Comparison of ENCODE assay signal across 10 mouse cellular contexts in genomic region chr7:66933251-66933650, GRCm38 (mm10).
A peak's percentile ranks its signal among the peaks of the same experiment; 100 is the strongest.
DNase-seq lines count a peak whose midpoint lies in the region; ATAC-seq lines count a peak whose summit lies in the region.
"Had no signal": no experiment of that assay in that cellular context is flagged by ENCODE, and none has a peak within 500 bp of the region (broad histone marks: within the 10 kb centered on the region; RNA-seq: fewer than 3 reads in every experiment).

No protein-coding gene starts in this region.

- WGBS in liver, embryonic 16.5 days (ENCODE audit: insufficient replicate concordance) = 33% methylated on average over 4 of the region's 4 CpGs
- WGBS in heart, embryonic 13.5 days = 15% methylated on average over 4 of the region's 4 CpGs

- no peaks in the 10 kb centered on the region for H3K4me1 ChIP-seq in liver, embryonic 16.5 days (ENCODE audit: control insufficient read depth, low read depth, low read length)
- H3K4me1 ChIP-seq in heart, embryonic 13.5 days = peaks cover 76% of the 10 kb centered on the region

- DNase-seq in liver = no peak
- peak; percentile 58 for DNase-seq in kidney, postnatal 14 days
- peak; percentile 21 for DNase-seq in skeletal muscle tissue, adult 2 months (ENCODE audit: low read depth, low spot score)
- no peak for DNase-seq in yolk sac, embryonic 10.5 days (ENCODE audit: low spot score)
- no peak for DNase-seq in ovary, postnatal 14 days (ENCODE audit: low spot score)
- DNase-seq: thymus, postnatal 36 days had no signal

- ATAC-seq in liver, embryonic 16.5 days (ENCODE audit: low read depth) = peak; percentile 19; the same call in 1 of the 2 replicates
- no peak for ATAC-seq in heart, embryonic 13.5 days (ENCODE audit: extremely low read depth, insufficient number of reproducible peaks, low FRiP score, low TSS enrichment)
- ATAC-seq: midbrain, embryonic 15.5 days had no signal

- no peaks in the 10 kb centered on the region for H3K36me3 ChIP-seq in liver, embryonic 16.5 days (ENCODE audit: control insufficient read depth, insufficient read depth)
- H3K36me3 ChIP-seq in heart, embryonic 13.5 days = no peaks in the 10 kb centered on the region
- H3K36me3 ChIP-seq: hindbrain, embryonic 10.5 days; midbrain, embryonic 15.5 days had no signal

- no peak overlapping the region for H3K4me2 ChIP-seq in liver, embryonic 16.5 days (ENCODE audit: low read depth, low read length)
- H3K4me2 ChIP-seq in heart, embryonic 13.5 days = no peak overlapping the region
- H3K4me2 ChIP-seq: midbrain, embryonic 15.5 days had no signal

- no peak overlapping the region for H3K27ac ChIP-seq in liver, embryonic 16.5 days (ENCODE audit: low read length)
- H3K27ac ChIP-seq in heart, embryonic 13.5 days (replicated peaks) = peak overlapping the region; percentile 76
- H3K27ac ChIP-seq: hindbrain, embryonic 10.5 days; midbrain, embryonic 15.5 days had no signal

- no peak overlapping the region for H3K4me3 ChIP-seq in liver, embryonic 16.5 days (ENCODE audit: low read depth, low read length)
- no peak overlapping the region for H3K4me3 ChIP-seq in heart, embryonic 13.5 days
- H3K4me3 ChIP-seq: hindbrain, embryonic 10.5 days; midbrain, embryonic 15.5 days had no signal

- no peaks in the 10 kb centered on the region for H3K9me3 ChIP-seq in liver, embryonic 16.5 days (replicated peaks; ENCODE audit: control insufficient read depth, low read length)
- no peaks in the 10 kb centered on the region for H3K9me3 ChIP-seq in heart, embryonic 13.5 days
- H3K9me3 ChIP-seq: hindbrain, embryonic 10.5 days; midbrain, embryonic 15.5 days had no signal

- no peak overlapping the region for H3K9ac ChIP-seq in liver, embryonic 16.5 days (ENCODE audit: low read depth, low read length)
- peak overlapping the region; percentile 1; the same call in 1 of the 2 replicates for H3K9ac ChIP-seq in heart, embryonic 13.5 days
- H3K9ac ChIP-seq: midbrain, embryonic 15.5 days had no signal

- no peaks in the 10 kb centered on the region for H3K27me3 ChIP-seq in liver, embryonic 16.5 days (ENCODE audit: control insufficient read depth, insufficient read depth, low read depth, low read length)
- H3K27me3 ChIP-seq in heart, embryonic 13.5 days (replicated peaks) = no peaks in the 10 kb centered on the region
- H3K27me3 ChIP-seq: midbrain, embryonic 15.5 days had no signal

Comparison
In these comparisons a context has a peak if more than half of its experiments do, and no peak if none do; other contexts are left out.
1. DNase-seq: peak in kidney, postnatal 14 days (single experiment) and skeletal muscle tissue, adult 2 months (single experiment); none in liver (single experiment), yolk sac, embryonic 10.5 days (single experiment) and ovary, postnatal 14 days (single experiment).